Mouse (Mus musculus) G1E (cell line): ENCODE measurements around the gene Spi1. TPM values are rescaled to one million over a fixed set of nuclear protein-coding genes. Genes with fewer than 3 reads are reported as not detected.

ENCODE experiments used
- ATAC-seq: 2 replicates; pipeline ENCODE4 v1.8.0; 2016; ENCODE audit warnings: mild to moderate bottlenecking; ENCODE audit not compliant: insufficient number of reproducible peaks, poor library complexity, low FRiP score, severe bottlenecking; ENCODE audit errors: extremely low read depth
- DNase-seq: peaks from one replicate; pipeline ENCODE4 v3.0.0; 2012; ENCODE audit warnings: low spot score
- H3K27me3 ChIP-seq: 2 replicates; pipeline ENCODE4 v1.6.1; 2012; ENCODE audit warnings: mild to moderate bottlenecking, low read length, inconsistent platforms; ENCODE audit not compliant: insufficient read depth
- H3K36me3 ChIP-seq: replicated peaks from 2 replicates; pipeline ENCODE3; 2012; ENCODE audit warnings: mild to moderate bottlenecking, inconsistent platforms
- H3K4me1 ChIP-seq: 2 replicates; pipeline ENCODE4 v1.6.1; 2012; ENCODE audit warnings: low read depth, low read length, inconsistent platforms, mixed read lengths; ENCODE audit not compliant: insufficient read depth
- H3K4me3 ChIP-seq: 2 replicates; pipeline ENCODE4 v1.5.1; 2012; ENCODE audit warnings: low read depth, mild to moderate bottlenecking, inconsistent platforms, low read length, moderate library complexity, mixed read lengths
- H3K9me3 ChIP-seq: replicated peaks from 2 replicates; pipeline ENCODE4 v1.6.1; 2012; ENCODE audit warnings: inconsistent platforms
- CTCF ChIP-seq: IDR thresholded peaks from 2 replicates; pipeline ENCODE4 v1.5.1; 2012; ENCODE audit warnings: low read depth, low read length, inconsistent platforms, mixed read lengths
- GATA1 ChIP-seq: IDR thresholded peaks from 2 replicates; pipeline ENCODE4 v1.6.1; 2012; ENCODE audit warnings: borderline replicate concordance, low read length, inconsistent platforms, mixed read lengths
- GATA2 ChIP-seq: IDR thresholded peaks from 2 replicates; pipeline ENCODE4 v1.6.1; 2012; ENCODE audit warnings: low read depth, low read length, inconsistent platforms, borderline replicate concordance
- POLR2AphosphoS5 ChIP-seq: IDR thresholded peaks from 2 replicates; pipeline ENCODE4 v1.6.1; 2012; ENCODE audit warnings: low read depth, low read length, inconsistent platforms; ENCODE audit not compliant: insufficient replicate concordance
- TAL1 ChIP-seq: conservative IDR thresholded peaks from 2 replicates; pipeline ENCODE4 v1.6.1; 2012; ENCODE audit warnings: low read depth, low read length, inconsistent platforms, mixed read lengths
- polyA plus RNA-seq: library from polyadenylated mRNA; stranded (reverse); fragments of >175 nt; gene quantifications from 2 replicates; pipeline ENCODE4 v1.2.3, GENCODE M21; 2012
- total RNA-seq, 2 experiments: library from RNA; stranded (forward) in 1 of 2; stranded (reverse) in 1 of 2; fragments of 200-1000 nt in 1 of 2; fragments of >200 nt in 1 of 2; fragmentation: Nextera tagmentation in 1 of 2; gene quantifications; 2 replicates each; pipeline ENCODE4 v1.2.3; 2014 to 2017

Spi1 gene
- total and polyA plus RNA-seq, 3 experiments, result 25.4 to 138 (median 79.8) TPM

GRCm38 (mm10) chr2:91130126-91130525 is 47.9 kb downstream of the Spi1 start:
- H3K27me3 ChIP-seq, result peaks cover 71% of the 10 kb centered on the region
- DNase-seq (no peak), ATAC-seq (no peak)
- H3K4me3 ChIP-seq, result no peak overlapping the region
- H3K4me1 ChIP-seq, result peaks cover 3% of the 10 kb centered on the region; the same call in 1 of the 2 replicates
- no peaks in the 10 kb centered on the region for H3K9me3 ChIP-seq
- TF ChIP-seq GATA2 (no peak), TAL1 (no peak), GATA1 (no peak), CTCF (no peak), POLR2AphosphoS5 (no peak)
- no peaks in the 10 kb centered on the region for H3K36me3 ChIP-seq

DNA sequence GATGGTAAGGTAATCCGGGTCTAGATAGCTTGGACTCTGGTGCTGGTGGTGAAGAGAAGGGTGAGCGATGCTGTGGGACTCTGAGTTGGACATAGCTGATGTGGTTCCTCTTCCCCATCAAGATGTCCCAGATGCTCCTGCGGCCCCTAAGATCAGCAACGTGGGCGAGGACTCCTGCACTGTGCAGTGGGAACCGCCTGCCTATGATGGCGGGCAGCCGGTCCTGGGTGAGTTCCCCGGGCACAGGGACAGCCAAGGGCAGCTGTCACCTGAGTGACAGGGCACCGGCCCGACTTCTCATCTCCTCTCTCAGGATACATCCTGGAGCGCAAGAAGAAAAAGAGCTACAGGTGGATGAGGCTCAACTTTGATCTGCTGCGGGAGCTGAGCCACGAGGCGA is 49.1 kb downstream of the Spi1 start:
- no peak overlapping the region for H3K4me3 ChIP-seq
- peaks cover 65% of the 10 kb centered on the region for H3K27me3 ChIP-seq
- no peak for ATAC-seq
- DNase-seq, result no peak
- TF ChIP-seq POLR2AphosphoS5, result no peak
- no peak for TF ChIP-seq GATA2
- TF ChIP-seq GATA1, result no peak
- no peak for TF ChIP-seq TAL1
- TF ChIP-seq CTCF, result no peak
- H3K4me1 ChIP-seq, result peaks cover 3% of the 10 kb centered on the region; the same call in 1 of the 2 replicates
- H3K9me3 ChIP-seq, result no peaks in the 10 kb centered on the region
- H3K36me3 ChIP-seq, result peaks cover 5% of the 10 kb centered on the region

- Histone ChIP-seq H3K4me3 (no peak overlapping the region), H3K9me3 (no peaks in the 10 kb centered on the region), H3K27me3 (peaks cover 58% of the 10 kb centered on the region), H3K36me3 (peaks cover 13% of the 10 kb centered on the region), H3K4me1 (peaks cover 3% of the 10 kb centered on the region; the same call in 1 of the 2 replicates)
- TF ChIP-seq CTCF (no peak), POLR2AphosphoS5 (no peak), GATA2 (no peak), GATA1 (no peak), TAL1 (no peak)
- DNase-seq (no peak), ATAC-seq (no peak)
Observed at GRCm38 (mm10) chr2:91132035-91132434, 49.8 kb downstream of the Spi1 start.

DNA sequence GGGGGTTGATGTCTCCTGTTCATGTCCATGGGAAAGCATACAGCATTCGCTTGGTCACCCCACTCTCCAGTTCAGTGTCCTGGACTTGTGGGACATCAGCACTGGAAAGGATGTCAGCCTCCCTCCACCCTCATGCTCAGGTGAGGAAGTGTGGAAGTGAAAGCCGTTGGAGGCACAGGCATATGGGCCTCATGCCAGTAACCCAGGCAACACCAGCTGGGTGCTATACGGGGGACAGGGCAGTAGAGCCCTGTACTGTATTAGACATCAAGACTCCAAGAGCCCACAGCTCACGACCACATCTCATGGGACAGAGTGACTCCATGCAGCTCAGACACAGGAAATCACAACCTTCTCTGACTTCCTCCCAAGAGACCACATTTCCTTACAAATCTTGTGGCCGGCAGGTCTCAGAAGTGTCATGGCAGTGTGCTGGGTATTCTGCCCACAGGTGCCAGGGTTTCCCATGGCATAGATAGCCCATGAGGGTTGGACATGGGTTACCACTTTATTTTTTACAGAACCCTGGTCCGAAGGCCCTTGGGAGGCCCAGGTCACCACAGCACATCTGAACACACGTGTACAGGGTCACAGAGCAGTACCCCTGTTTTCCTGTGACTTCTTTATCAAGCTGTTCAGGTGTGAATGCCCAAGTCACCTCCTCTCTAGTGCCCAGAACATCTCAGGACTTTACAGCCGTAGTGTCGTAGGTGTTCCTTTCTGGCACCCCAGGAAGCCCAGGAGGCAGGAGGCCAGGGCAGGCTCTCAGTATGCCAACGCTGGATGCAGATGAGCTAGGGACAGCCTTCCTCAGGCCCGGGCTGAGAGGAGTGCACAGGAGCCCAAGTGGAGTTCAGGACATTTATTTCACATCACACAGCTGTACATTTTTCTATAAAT is 54.6 kb downstream of the Spi1 start:
- DNase-seq, result no peak
- Histone ChIP-seq H3K36me3 (peaks cover 60% of the 10 kb centered on the region), H3K27me3 (peaks cover 20% of the 10 kb centered on the region), H3K4me1 (no peaks in the 10 kb centered on the region), H3K4me3 (no peak overlapping the region), H3K9me3 (no peaks in the 10 kb centered on the region)
- no peak for ATAC-seq
- no peak for TF ChIP-seq GATA2
- no peak for TF ChIP-seq POLR2AphosphoS5
- TF ChIP-seq TAL1, result no peak
- no peak for TF ChIP-seq GATA1
- TF ChIP-seq CTCF, result no peak

GRCm38 (mm10) chr2:91137481-91137880 is 55.3 kb downstream of the Spi1 start:
- peaks cover 68% of the 10 kb centered on the region for H3K36me3 ChIP-seq
- no peak overlapping the region for H3K4me3 ChIP-seq

GRCm38 (mm10) chr2:91139311-91139710 is 57.1 kb downstream of the Spi1 start:
- Histone ChIP-seq H3K4me3 (no peak overlapping the region), H3K9me3 (no peaks in the 10 kb centered on the region), H3K4me1 (no peaks in the 10 kb centered on the region), H3K27me3 (peaks cover 3% of the 10 kb centered on the region; the same call in 1 of the 2 replicates), H3K36me3 (peaks cover 84% of the 10 kb centered on the region)
- ATAC-seq (no peak), DNase-seq (no peak)
- TF ChIP-seq TAL1, result no peak
- no peak for TF ChIP-seq GATA2
- TF ChIP-seq GATA1, result no peak
- TF ChIP-seq CTCF, result no peak
- no peak for TF ChIP-seq POLR2AphosphoS5

More at GRCm38 (mm10) chr2:91137481-91137880, 55.3 kb downstream of the Spi1 start:
- Histone ChIP-seq H3K4me1 (no peaks in the 10 kb centered on the region), H3K27me3 (peaks cover 15% of the 10 kb centered on the region), H3K9me3 (no peaks in the 10 kb centered on the region)
- DNase-seq, result no peak
- no peak for TF ChIP-seq POLR2AphosphoS5
- no peak for TF ChIP-seq CTCF
- TF ChIP-seq TAL1, result no peak
- no peak for TF ChIP-seq GATA2
- TF ChIP-seq GATA1, result no peak
- no peak for ATAC-seq
